Mouse (Mus musculus) cerebellum, adult (tissue): ENCODE data around the gene Casz1.

Experiments
- ATAC-seq: cut with Nextera tagmentation; 2 replicates; pipeline ENCODE4 v1.9.2; 2017; ENCODE audit warnings: mild to moderate bottlenecking, moderate library complexity, mixed read lengths; ENCODE audit not compliant: insufficient number of reproducible peaks, low FRiP score, low TSS enrichment

Casz1 gene

DNA sequence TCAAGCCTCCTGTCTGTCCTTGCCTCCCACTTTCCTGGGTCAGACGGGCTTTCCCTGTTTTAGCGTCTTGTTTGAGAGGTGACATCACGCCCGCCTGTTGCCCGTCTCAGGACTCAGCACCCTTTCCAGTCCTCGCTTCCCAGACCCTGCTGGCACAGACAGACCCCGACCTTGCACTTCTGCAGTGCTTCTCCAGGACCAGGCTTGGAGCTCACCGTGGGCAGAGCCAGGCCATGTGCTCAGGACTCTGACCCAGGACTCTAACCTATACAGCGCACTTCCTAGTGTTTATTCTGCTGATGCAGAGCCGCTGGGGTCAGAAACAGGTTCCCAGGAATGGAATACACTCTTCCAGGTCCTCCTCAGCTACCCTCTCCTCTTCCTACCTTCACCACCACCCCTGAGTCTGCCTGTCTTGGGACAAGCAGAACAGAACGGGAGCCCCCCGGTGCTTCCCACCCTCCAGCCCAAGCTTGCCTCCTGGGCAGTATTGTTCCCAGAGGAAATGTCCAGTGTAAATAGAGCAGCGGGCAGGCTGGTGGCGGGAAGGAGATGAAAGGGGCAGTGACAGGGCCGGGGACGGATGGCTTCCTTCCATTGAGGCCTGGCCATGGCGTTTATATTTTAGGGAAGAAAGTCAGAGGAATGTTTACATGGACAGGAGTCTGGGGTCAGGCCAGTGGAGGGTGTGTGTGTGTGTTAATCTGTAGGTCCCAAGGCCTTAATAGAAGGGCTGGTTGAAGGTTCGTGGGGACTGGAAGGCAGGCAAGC lies 121.5 kb downstream of the Casz1 start:
- no peak for ATAC-seq

GRCm38 (mm10) chr4:148926459-148926858 lies 122.2 kb downstream of the Casz1 start:
- no peak for ATAC-seq

- no peak for ATAC-seq
These were observed 124.1 kb downstream of the Casz1 start for GRCm38 (mm10) chr4:148928316-148928715.

DNA sequence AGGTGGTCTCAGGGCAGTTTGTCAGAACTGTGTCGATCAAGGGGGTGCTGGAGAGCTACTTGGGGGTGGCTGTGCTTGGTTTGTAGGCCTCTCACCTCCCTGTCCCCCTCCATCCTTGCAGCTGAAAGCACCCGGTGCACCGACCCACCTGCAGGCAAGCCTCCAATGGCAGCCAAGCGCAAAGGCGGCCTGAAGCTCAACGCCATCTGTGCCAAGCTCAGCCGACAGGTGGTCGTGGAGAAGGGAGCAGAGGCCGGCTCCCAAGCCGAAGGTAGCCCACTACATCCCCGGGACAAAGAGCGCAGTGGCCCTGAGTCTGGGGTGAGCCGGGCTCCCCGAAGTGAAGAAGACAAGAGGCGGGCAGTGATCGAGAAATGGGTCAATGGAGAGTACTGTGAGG lies 124.6 kb downstream of the Casz1 start:
- ATAC-seq: no peak

DNA sequence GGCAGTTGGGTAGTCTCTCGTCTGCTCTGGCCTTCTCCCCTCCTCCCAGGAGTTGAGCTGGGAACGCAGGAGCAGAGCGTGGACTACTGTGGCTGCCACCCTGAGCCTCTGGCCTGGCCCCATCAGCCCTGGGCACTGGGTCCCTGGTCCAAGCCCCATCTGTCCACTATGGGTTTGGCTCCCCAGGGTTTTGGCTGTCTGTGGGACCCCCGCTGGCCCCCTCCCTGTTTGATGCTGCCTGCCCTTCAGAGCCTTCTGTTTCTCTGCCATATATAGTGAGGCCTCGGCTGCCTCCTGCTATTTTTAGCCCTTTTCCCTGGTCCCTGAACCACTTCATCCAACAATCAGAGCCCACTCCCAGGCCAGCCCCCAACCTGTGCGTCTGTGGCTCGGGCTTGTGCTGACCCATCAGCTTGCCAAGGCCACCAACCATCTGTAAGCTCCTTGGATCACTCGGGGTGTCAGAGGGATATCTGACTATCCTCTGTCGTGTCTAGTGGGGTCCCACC lies 126.5 kb downstream of the Casz1 start:
- ATAC-seq: no peak

- no peak for ATAC-seq
These were observed 128.9 kb downstream of the Casz1 start for GRCm38 (mm10) chr4:148933109-148933508.

- ATAC-seq: no peak
These were observed 131.0 kb downstream of the Casz1 start for GRCm38 (mm10) chr4:148935211-148935610.

GRCm38 (mm10) chr4:148936111-148936510 lies 131.9 kb downstream of the Casz1 start:
- ATAC-seq: no peak

- no peak for ATAC-seq
These were observed 132.5 kb downstream of the Casz1 start for GRCm38 (mm10) chr4:148936727-148937126.

- no peak for ATAC-seq
These were observed 134.3 kb downstream of the Casz1 start for GRCm38 (mm10) chr4:148938546-148938945.

GRCm38 (mm10) chr4:148940674-148941211 lies 136.5 kb downstream of the Casz1 start:
- no peak for ATAC-seq

- ATAC-seq: no peak
These were observed 137.1 kb downstream of the Casz1 start for GRCm38 (mm10) chr4:148941321-148941720.

DNA sequence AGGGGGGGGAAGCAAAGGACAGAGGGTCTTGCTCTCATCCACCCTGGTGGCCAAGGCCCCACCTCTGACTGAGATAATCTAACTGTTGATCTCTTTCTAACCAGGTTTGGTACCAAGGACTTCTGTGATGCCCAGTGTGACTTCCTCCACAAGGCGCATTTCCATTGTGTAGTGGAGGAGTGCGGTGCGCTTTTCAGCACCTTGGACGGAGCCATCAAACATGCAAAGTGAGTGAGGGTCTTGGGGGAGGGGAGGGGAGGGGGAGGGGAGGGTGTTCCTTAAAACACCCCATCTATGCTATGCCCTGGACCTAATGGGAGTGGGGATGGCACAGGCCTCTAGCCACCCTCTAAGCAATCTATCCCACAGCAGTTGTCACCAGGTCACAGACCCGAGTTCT lies 138.9 kb downstream of the Casz1 start:
- ATAC-seq: no peak

- no peak for ATAC-seq
These were observed 141.2 kb downstream of the Casz1 start for GRCm38 (mm10) chr4:148945476-148945881.

- no peak for ATAC-seq
These were observed 141.8 kb downstream of the Casz1 start for GRCm38 (mm10) chr4:148946071-148946470.

- ATAC-seq: no peak
These were observed 143.7 kb downstream of the Casz1 start for GRCm38 (mm10) chr4:148947833-148948388.

DNA sequence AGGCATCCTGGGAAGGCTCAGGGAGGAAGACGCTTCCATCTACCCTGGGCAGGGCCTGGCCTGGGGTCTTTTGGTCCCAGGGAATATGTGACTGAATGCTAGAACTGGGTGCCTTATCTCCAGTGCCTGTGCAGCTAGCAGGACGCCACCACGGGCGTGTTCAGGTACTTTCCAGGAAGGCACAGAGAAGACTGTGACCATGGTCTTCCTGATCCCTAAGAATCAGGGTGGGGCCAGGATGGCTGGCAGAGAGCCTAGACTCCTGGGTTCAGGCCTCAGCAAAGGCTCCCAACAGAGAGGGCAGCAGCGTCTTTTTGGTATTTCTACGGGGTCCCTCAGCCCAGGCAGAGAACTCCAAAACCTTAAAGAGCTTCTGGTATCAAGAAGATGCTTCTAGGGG lies 146.3 kb downstream of the Casz1 start:
- no peak for ATAC-seq

DNA sequence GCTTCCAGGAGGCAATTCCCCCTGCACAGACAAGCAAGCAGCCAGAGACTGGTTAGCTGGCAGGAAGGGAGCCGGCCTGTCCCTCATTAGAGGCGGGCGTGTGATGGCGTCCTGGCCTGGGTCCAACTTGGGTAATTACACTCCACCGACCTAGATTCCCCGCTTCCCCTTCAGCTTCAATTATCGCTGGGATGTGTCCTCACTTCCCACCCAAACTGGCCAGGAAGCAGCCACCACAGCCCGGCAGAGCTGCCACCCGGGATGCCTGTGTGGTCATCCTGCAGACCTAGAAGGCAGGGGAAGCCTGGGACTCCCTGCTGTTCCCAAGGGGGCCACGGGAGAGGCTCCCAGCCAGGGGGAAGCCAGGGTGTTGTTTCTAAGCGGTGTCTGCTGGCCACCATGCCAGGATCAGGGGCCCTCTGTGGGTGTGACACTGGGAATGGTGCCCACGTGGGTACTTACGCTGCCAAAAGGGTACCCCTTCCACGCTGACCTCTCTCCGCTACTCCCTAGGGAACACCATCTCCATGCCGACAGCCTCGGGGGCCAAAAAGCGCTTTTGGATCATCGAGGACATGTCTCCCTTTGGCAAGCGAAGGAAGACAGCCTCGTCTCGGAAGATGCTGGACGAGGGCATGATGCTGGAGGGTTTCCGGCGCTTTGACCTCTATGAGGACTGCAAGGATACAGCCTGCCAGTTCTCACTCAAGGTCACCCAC lies 146.9 kb downstream of the Casz1 start:
- ATAC-seq: no peak

DNA sequence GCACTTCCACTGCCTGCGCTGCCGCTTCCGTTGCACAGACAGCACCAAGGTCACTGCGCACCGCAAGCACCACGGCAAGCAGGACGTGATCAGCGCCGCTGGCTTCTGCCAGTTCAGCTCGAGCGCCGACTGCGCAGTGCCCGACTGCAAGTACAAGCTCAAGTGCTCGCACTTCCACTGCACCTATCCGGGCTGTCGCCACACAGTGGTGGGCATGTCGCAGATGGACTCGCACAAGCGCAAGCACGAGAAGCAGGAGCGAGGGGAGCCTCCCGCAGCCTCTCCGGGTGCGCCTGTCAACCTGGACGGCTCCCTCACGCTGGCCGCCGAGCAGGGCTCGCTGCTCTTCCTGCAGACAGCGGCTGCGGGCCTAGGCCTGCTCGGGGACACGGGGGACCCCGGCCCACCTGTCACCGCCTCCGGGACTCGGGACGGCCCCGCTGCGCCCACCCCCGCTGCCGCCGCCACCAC lies 147.6 kb downstream of the Casz1 start:
- no peak for ATAC-seq

GRCm38 (mm10) chr4:148952328-148953222 lies 148.3 kb downstream of the Casz1 start:
- no peak for ATAC-seq
